Mouse (Mus musculus) testis, adult 2 months (tissue): ENCODE data around the gene Pde1b.

ENCODE experiments used
- CTCF ChIP-seq: fragments of 200-500 bp; IDR thresholded peaks from 2 replicates; pipeline ENCODE4 v1.5.1; 2012; ENCODE audit warnings: low read depth, mild to moderate bottlenecking, inconsistent platforms, low read length, moderate library complexity; ENCODE audit not compliant: control insufficient read depth, insufficient read depth, insufficient replicate concordance
- POLR2A ChIP-seq: fragments of 200-500 bp; IDR thresholded peaks from 2 replicates; pipeline ENCODE4 v1.6.1; 2012; ENCODE audit warnings: low read depth, mild to moderate bottlenecking, inconsistent platforms, low read length, moderate library complexity; ENCODE audit not compliant: control insufficient read depth

DNA sequence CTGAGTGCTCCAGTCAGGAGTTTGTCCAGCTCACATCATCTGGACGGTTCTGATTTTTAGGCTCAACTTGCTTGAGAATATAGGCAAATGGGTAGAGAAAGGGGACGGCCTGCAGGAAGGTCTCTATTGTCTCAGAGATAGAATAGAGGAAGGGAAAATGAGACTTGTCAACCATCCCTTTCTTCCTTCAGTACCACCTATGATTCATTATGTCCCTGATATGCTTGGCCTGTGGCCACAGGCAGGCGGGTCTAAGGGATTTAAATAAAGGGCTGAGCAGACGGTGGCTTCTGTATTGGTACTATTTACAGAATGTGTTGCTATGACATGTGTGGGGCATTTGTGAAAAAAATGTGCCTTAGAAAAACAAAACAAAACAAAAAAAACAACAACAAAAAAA, 14.5 kb upstream of the Pde1b start:
- TF ChIP-seq POLR2A (no peak), CTCF (no peak)
